Mouse (Mus musculus) stomach, embryonic 14.5 days (tissue): Measurements from ENCODE around the gene Plekhb2. TPM values are rescaled to one million over a fixed set of nuclear protein-coding genes. Genes with fewer than 3 reads are reported as not detected.

ENCODE experiments used
- ATAC-seq: fragments of 200-750 bp; cut with Nextera tagmentation; 2 replicates; pipeline ENCODE4 v1.8.0; 2017; ENCODE audit warnings: low read depth, moderate TSS enrichment; ENCODE audit not compliant: insufficient number of reproducible peaks, insufficient read depth, low FRiP score
- H3K27ac ChIP-seq: fragments of 300-500 bp; sonication (generic); 2 replicates; pipeline ENCODE4 v1.5.1; 2014; ENCODE audit warnings: mild to moderate bottlenecking, low read length, moderate library complexity, mixed read lengths
- H3K27me3 ChIP-seq: fragments of 300-500 bp; sonication (generic); 2 replicates; pipeline ENCODE4 v1.6.1; 2014; ENCODE audit warnings: low read length, control low read depth, mixed read lengths; ENCODE audit not compliant: control insufficient read depth, insufficient read depth
- H3K36me3 ChIP-seq: fragments of 300-500 bp; sonication (generic); 2 replicates; pipeline ENCODE4 v1.6.1; 2014; ENCODE audit warnings: mild to moderate bottlenecking, control low read depth, low read length, moderate library complexity, mixed read lengths; ENCODE audit not compliant: control insufficient read depth, insufficient read depth
- H3K4me1 ChIP-seq: fragments of 300-500 bp; sonication (generic); 2 replicates; pipeline ENCODE4 v1.6.1; 2014; ENCODE audit warnings: low read length, control low read depth, mixed read lengths; ENCODE audit not compliant: control insufficient read depth, insufficient read depth
- H3K4me2 ChIP-seq: fragments of 300-500 bp; sonication (generic); replicated peaks from 2 replicates; pipeline ENCODE4 v1.6.1; 2014; ENCODE audit warnings: low read depth, low read length, control low read depth
- H3K4me3 ChIP-seq: fragments of 300-500 bp; sonication (generic); 2 replicates; pipeline ENCODE4 v1.5.1; 2014; ENCODE audit warnings: low read depth, low read length, control low read depth
- H3K9ac ChIP-seq: fragments of 300-500 bp; sonication (generic); replicated peaks from 2 replicates; pipeline ENCODE4 v1.6.1; 2014; ENCODE audit warnings: low read depth, mild to moderate bottlenecking, control low read depth, low read length, moderate library complexity, mixed read lengths
- H3K9me3 ChIP-seq: fragments of 300-500 bp; sonication (generic); 2 replicates; pipeline ENCODE4 v1.6.1; 2016; ENCODE audit warnings: low read depth, low read length, control low read depth; ENCODE audit not compliant: control insufficient read depth
- WGBS: fragments of 180-500 bp; shearing (Covaris S2); extraction: QIAGEN DNeasy Blood & Tissue Kit; methylation state at CpG from one replicate; pipeline ENCODE4 v1.1.7; 2014; 5-methylcytosine and 5-hydroxymethylcytosine counted together
- polyA plus RNA-seq: library from polyadenylated mRNA; unstranded; fragments of >200 nt; fragmentation: Nextera tagmentation; extraction: Ambion mirVana; gene quantifications from 2 replicates; pipeline ENCODE4 v1.2.1, GENCODE M21; 2014

The Plekhb2 gene
- polyA plus RNA-seq, 1 experiment from 2014 or later = 30.5 TPM

DNA sequence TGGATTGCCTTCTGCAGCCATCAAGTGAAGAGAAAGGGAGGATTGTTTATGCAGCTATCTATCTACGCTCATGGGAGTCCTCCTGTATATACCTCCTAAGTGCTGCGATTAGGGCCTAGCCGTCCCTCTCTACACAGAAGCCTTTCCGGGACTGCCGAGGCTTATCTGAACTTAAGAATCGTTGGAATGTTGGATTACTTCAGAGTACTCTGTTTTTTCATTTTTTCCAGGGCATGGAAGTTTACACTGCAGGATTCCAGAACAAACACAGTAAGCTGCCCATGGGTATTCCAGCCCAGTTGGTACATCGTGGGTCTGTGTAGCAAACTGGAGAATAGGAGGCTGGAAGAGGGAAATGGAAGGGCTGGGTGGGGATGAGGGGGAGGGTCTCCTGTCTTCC is 14.5 kb downstream of the Plekhb2 start:
- Histone ChIP-seq H3K4me1 (no peaks in the 10 kb centered on the region), H3K4me3 (no peak overlapping the region), H3K36me3 (no peaks in the 10 kb centered on the region; the same call in 1 of the 2 replicates), H3K27me3 (no peaks in the 10 kb centered on the region), H3K9me3 (no peaks in the 10 kb centered on the region), H3K9ac (no peak overlapping the region), H3K27ac (no peak overlapping the region), H3K4me2 (no peak overlapping the region)
- WGBS = 45% methylated on average over 7 of the region's 7 CpGs
- no peak for ATAC-seq

DNA sequence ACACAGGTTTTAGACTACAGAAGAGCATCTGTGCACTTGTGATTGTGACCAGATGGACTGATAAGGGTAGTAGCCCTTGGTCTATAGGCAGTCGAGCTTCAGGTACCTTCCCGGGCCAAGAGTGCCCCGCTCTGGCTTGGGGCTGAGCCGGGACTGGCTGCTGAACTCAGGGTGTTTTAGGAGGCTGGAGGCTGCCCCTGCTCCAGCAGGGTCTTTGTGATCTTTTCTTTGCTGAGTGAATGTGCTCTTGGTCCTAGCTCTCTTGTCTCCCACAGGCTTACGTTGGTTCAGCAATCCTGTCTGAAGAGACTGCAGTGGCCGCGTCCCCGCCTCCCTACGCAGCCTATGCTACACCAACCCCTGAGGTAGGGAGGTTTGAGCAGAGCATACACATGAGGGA is 16.1 kb downstream of the Plekhb2 start:
- no peak for ATAC-seq
- no peaks in the 10 kb centered on the region for H3K4me1 ChIP-seq
- no peaks in the 10 kb centered on the region; the same call in 1 of the 2 replicates for H3K36me3 ChIP-seq
- H3K4me3 ChIP-seq = no peak overlapping the region
- no peaks in the 10 kb centered on the region for H3K9me3 ChIP-seq
- H3K27me3 ChIP-seq = no peaks in the 10 kb centered on the region
- no peak overlapping the region for H3K9ac ChIP-seq
- WGBS = 86% methylated on average over 9 of the region's 9 CpGs
- H3K27ac ChIP-seq = no peak overlapping the region
- no peak overlapping the region for H3K4me2 ChIP-seq

DNA sequence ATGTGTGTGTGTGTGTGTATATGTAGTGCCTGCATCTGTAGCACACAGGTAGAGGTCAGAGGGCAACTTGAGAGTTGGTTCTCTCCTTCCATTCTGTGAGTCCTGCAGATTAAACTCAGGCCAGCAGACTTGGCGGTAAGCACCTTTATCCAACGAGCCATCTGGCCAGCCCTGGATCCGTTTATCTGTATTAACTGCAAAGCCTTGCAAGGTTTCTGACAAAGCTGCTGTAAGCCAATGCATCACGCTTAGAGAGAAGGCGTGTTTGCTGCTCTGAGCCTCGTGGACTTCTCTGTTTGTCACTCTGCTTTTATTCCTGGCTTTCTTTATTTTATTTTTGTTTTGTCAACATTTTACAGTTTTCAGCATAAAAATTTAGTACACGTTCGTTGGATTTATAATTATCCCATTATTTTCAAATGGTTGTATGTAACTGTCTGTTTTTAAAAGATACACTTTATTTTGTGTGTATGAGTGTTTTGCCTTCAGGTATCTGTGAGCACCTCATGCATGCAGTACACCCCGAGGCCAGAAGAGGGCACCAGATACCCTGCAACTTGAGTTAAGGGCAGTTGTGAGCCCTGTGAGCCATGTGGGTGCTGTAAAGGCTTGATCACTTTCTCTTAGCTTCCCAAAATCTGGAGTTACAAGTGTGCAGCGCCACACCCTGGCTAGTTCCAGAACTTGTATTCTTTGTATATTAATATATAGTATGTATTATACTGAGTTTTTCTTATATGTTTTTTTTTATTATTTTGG is 17.2 kb downstream of the Plekhb2 start:
- Histone ChIP-seq H3K9ac (no peak overlapping the region), H3K4me2 (no peak overlapping the region), H3K27me3 (no peaks in the 10 kb centered on the region), H3K4me3 (no peak overlapping the region), H3K9me3 (no peaks in the 10 kb centered on the region), H3K4me1 (no peaks in the 10 kb centered on the region), H3K36me3 (no peaks in the 10 kb centered on the region; the same call in 1 of the 2 replicates), H3K27ac (no peak overlapping the region)
- no peak for ATAC-seq
- WGBS = 62% methylated on average over 10 of the region's 10 CpGs

GRCm38 (mm10) chr1:34867574-34867955 is 17.8 kb downstream of the Plekhb2 start:
- Histone ChIP-seq H3K9ac (no peak overlapping the region), H3K4me1 (no peaks in the 10 kb centered on the region), H3K4me2 (no peak overlapping the region), H3K27ac (no peak overlapping the region), H3K27me3 (no peaks in the 10 kb centered on the region), H3K9me3 (no peaks in the 10 kb centered on the region), H3K36me3 (no peaks in the 10 kb centered on the region; the same call in 1 of the 2 replicates), H3K4me3 (no peak overlapping the region)
- WGBS = 93% methylated on average over 5 of the region's 5 CpGs
- ATAC-seq = no peak

GRCm38 (mm10) chr1:34868391-34868790 is 18.6 kb downstream of the Plekhb2 start:
- H3K9ac ChIP-seq = no peak overlapping the region
- H3K36me3 ChIP-seq = no peaks in the 10 kb centered on the region
- H3K4me1 ChIP-seq = no peaks in the 10 kb centered on the region
- no peak overlapping the region for H3K4me3 ChIP-seq
- no peak for ATAC-seq
- H3K27me3 ChIP-seq = no peaks in the 10 kb centered on the region
- H3K9me3 ChIP-seq = no peaks in the 10 kb centered on the region
- H3K4me2 ChIP-seq = no peak overlapping the region
- H3K27ac ChIP-seq = no peak overlapping the region
- 86% methylated on average over 8 of the region's 8 CpGs for WGBS

- Histone ChIP-seq H3K4me3 (no peak overlapping the region), H3K9me3 (no peaks in the 10 kb centered on the region), H3K9ac (no peak overlapping the region), H3K4me2 (no peak overlapping the region), H3K4me1 (no peaks in the 10 kb centered on the region), H3K27ac (no peak overlapping the region), H3K36me3 (no peaks in the 10 kb centered on the region), H3K27me3 (no peaks in the 10 kb centered on the region)
- WGBS = 95% methylated on average over 16 of the region's 16 CpGs
- ATAC-seq = no peak
These were observed 19.5 kb downstream of the Plekhb2 start for GRCm38 (mm10) chr1:34869231-34869630.

GRCm38 (mm10) chr1:34871170-34871569 is 21.4 kb downstream of the Plekhb2 start:
- H3K4me3 ChIP-seq = no peak overlapping the region
- no peaks in the 10 kb centered on the region for H3K9me3 ChIP-seq
- H3K27me3 ChIP-seq = no peaks in the 10 kb centered on the region
- ATAC-seq = no peak
- H3K4me2 ChIP-seq = no peak overlapping the region
- H3K4me1 ChIP-seq = no peaks in the 10 kb centered on the region
- 93% methylated on average over 9 of the region's 9 CpGs for WGBS
- H3K36me3 ChIP-seq = no peaks in the 10 kb centered on the region
- H3K9ac ChIP-seq = no peak overlapping the region
- H3K27ac ChIP-seq = no peak overlapping the region

DNA sequence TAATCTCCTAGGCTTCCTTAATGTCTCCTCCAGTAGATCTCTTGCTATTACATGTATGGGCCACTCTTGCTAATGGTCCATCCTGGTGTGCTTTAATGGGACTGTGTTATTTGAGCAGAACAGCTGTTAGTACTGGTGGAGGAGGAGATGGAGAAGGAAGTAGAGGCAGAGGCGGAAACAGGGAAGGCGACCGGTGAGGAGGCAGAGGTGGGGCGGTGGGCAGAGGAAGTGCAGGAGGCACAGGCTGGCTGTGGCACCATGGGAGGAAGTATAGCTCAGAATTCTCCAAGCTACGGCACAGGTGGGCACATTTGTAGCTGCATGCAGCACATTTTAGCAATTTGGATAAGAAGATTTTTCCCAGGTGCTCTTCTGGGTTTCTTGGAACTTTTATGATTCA is 23.8 kb downstream of the Plekhb2 start:
- no peak for ATAC-seq

GRCm38 (mm10) chr1:34879611-34880010 is 29.8 kb downstream of the Plekhb2 start:
- Histone ChIP-seq H3K27me3 (no peaks in the 10 kb centered on the region), H3K4me1 (no peaks in the 10 kb centered on the region), H3K9ac (no peak overlapping the region), H3K36me3 (no peaks in the 10 kb centered on the region), H3K9me3 (no peaks in the 10 kb centered on the region; the same call in 1 of the 2 replicates), H3K4me2 (no peak overlapping the region), H3K27ac (no peak overlapping the region), H3K4me3 (no peak overlapping the region)
- no peak for ATAC-seq
- WGBS = 67% methylated on average over 6 of the region's 6 CpGs

More for the DNA sequence above, 23.8 kb downstream of the Plekhb2 start:
- no peaks in the 10 kb centered on the region for H3K4me1 ChIP-seq
- no peak overlapping the region for H3K27ac ChIP-seq
- H3K9me3 ChIP-seq = no peaks in the 10 kb centered on the region
- WGBS = 84% methylated on average over 5 of the region's 5 CpGs
- no peak overlapping the region for H3K9ac ChIP-seq
- no peaks in the 10 kb centered on the region for H3K27me3 ChIP-seq
- no peak overlapping the region for H3K4me2 ChIP-seq
- no peaks in the 10 kb centered on the region for H3K36me3 ChIP-seq
- no peak overlapping the region for H3K4me3 ChIP-seq
